Mouse (Mus musculus) small intestine, adult 2 months (tissue): ENCODE data around the gene Baiap2. TPM values are rescaled to one million over a fixed set of nuclear protein-coding genes. Genes with fewer than 3 reads are reported as not detected.

Experiments used
- H3K27ac ChIP-seq: fragments of 200-500 bp; 2 replicates; pipeline ENCODE4 v1.5.1; 2012; ENCODE audit warnings: low read depth, low read length, control low read depth, inconsistent platforms; ENCODE audit not compliant: insufficient read depth
- H3K27me3 ChIP-seq: fragments of 200-500 bp; 2 replicates; pipeline ENCODE4 v1.6.1; 2012; ENCODE audit warnings: mild to moderate bottlenecking, moderate library complexity, low read length, inconsistent platforms; ENCODE audit not compliant: control insufficient read depth, insufficient read depth
- H3K36me3 ChIP-seq: fragments of 200-500 bp; 2 replicates; pipeline ENCODE4 v1.6.1; 2012; ENCODE audit warnings: mild to moderate bottlenecking, low read length, control low read depth, inconsistent platforms; ENCODE audit not compliant: control insufficient read depth, insufficient read depth
- H3K4me1 ChIP-seq: fragments of 200-500 bp; 2 replicates; pipeline ENCODE4 v1.6.1; 2012; ENCODE audit warnings: low read length, inconsistent platforms, mixed read lengths; ENCODE audit not compliant: control insufficient read depth, insufficient read depth, insufficient read length
- H3K4me3 ChIP-seq: fragments of 200-500 bp; 2 replicates; pipeline ENCODE4 v1.5.1; 2012; ENCODE audit warnings: low read depth, mild to moderate bottlenecking, control low read depth, inconsistent platforms, low read length, moderate library complexity
- CTCF ChIP-seq: fragments of 200-500 bp; IDR thresholded peaks from 2 replicates; pipeline ENCODE4 v1.5.1; 2012; ENCODE audit warnings: low read depth, mild to moderate bottlenecking, control low read depth, inconsistent platforms, low read length, moderate library complexity, mixed read lengths; ENCODE audit not compliant: insufficient replicate concordance, insufficient read length; ENCODE audit errors: extremely low read depth
- POLR2A ChIP-seq: fragments of 200-500 bp; IDR thresholded peaks from 2 replicates; pipeline ENCODE4 v1.6.1; 2012; ENCODE audit warnings: low read depth, mild to moderate bottlenecking, control low read depth, inconsistent platforms, low read length, moderate library complexity
- WGBS: fragments of 180-500 bp; shearing (Covaris S2); methylation state at CpG from one replicate; pipeline ENCODE4 v1.1.7; 2018; 5-methylcytosine and 5-hydroxymethylcytosine counted together
- polyA plus RNA-seq: library from polyadenylated mRNA; depleted of rRNA; stranded (reverse); fragments of >200 nt; gene quantifications from 2 replicates; pipeline ENCODE4 v1.2.3, GENCODE M21; 2012

Gene Baiap2
- polyA plus RNA-seq, 1 experiment = 10.7 TPM

- Histone ChIP-seq H3K4me1 (peaks cover 12% of the 10 kb centered on the region), H3K27me3 (peaks cover 6% of the 10 kb centered on the region), H3K4me3 (no peak overlapping the region), H3K27ac (no peak overlapping the region), H3K36me3 (no peaks in the 10 kb centered on the region)
- WGBS = 92% methylated on average over 3 of the region's 3 CpGs
- TF ChIP-seq CTCF (no peak), POLR2A (no peak)
Measured at GRCm38 (mm10) chr11:120026941-120027340, 84.4 kb downstream of the Baiap2 start.

- 40% methylated on average over 18 of the region's 18 CpGs for WGBS
- TF ChIP-seq POLR2A (no peak), CTCF (no peak)
- Histone ChIP-seq H3K27ac (no peak overlapping the region), H3K4me1 (peaks cover 12% of the 10 kb centered on the region), H3K4me3 (no peak overlapping the region), H3K27me3 (no peaks in the 10 kb centered on the region), H3K36me3 (no peaks in the 10 kb centered on the region)
Measured at GRCm38 (mm10) chr11:120028319-120029092, 85.9 kb downstream of the Baiap2 start.

GRCm38 (mm10) chr11:120029431-120030144 lies 87.0 kb downstream of the Baiap2 start:
- WGBS = 54% methylated on average over 9 of the region's 9 CpGs
- Histone ChIP-seq H3K4me1 (peaks cover 12% of the 10 kb centered on the region), H3K27ac (no peak overlapping the region), H3K36me3 (no peaks in the 10 kb centered on the region), H3K4me3 (no peak overlapping the region), H3K27me3 (no peaks in the 10 kb centered on the region)
- TF ChIP-seq POLR2A = no peak
- no peak for TF ChIP-seq CTCF

- 29% methylated on average over 10 of the region's 10 CpGs for WGBS
- Histone ChIP-seq H3K4me3 (no peak overlapping the region), H3K27me3 (no peaks in the 10 kb centered on the region), H3K36me3 (no peaks in the 10 kb centered on the region), H3K4me1 (peaks cover 12% of the 10 kb centered on the region), H3K27ac (no peak overlapping the region)
- TF ChIP-seq POLR2A = no peak
- TF ChIP-seq CTCF = peak; percentile 65; the same call in 1 of the 2 replicates
Measured at GRCm38 (mm10) chr11:120030145-120030901, 87.8 kb downstream of the Baiap2 start.

- Histone ChIP-seq H3K27me3 (no peaks in the 10 kb centered on the region), H3K27ac (no peak overlapping the region), H3K4me3 (no peak overlapping the region), H3K36me3 (no peaks in the 10 kb centered on the region), H3K4me1 (peaks cover 12% of the 10 kb centered on the region)
- TF ChIP-seq POLR2A = no peak
- no peak for TF ChIP-seq CTCF
- WGBS = 23% methylated on average over 8 of the region's 8 CpGs
Measured at GRCm38 (mm10) chr11:120032052-120032451, 89.5 kb downstream of the Baiap2 start.

GRCm38 (mm10) chr11:120033473-120033872 lies 90.9 kb downstream of the Baiap2 start:
- 96% methylated on average over 3 of the region's 3 CpGs for WGBS
- Histone ChIP-seq H3K27me3 (no peaks in the 10 kb centered on the region), H3K27ac (no peak overlapping the region), H3K4me1 (peaks cover 9% of the 10 kb centered on the region), H3K36me3 (no peaks in the 10 kb centered on the region), H3K4me3 (no peak overlapping the region)
- TF ChIP-seq POLR2A (no peak), CTCF (no peak)

GRCm38 (mm10) chr11:120034306-120034705 lies 91.7 kb downstream of the Baiap2 start:
- H3K4me1 ChIP-seq = peaks cover 6% of the 10 kb centered on the region
- H3K27ac ChIP-seq = no peak overlapping the region
- 42% methylated on average over 3 of the region's 3 CpGs for WGBS
- no peaks in the 10 kb centered on the region for H3K27me3 ChIP-seq
- no peak overlapping the region for H3K4me3 ChIP-seq
- no peaks in the 10 kb centered on the region for H3K36me3 ChIP-seq
- TF ChIP-seq POLR2A (no peak), CTCF (no peak)
